Mouse (Mus musculus) c-Kit-positive CD71-positive TER-119-negative erythroid progenitor cells, embryonic 14.5 days (primary cell): ENCODE measurements around the gene Ddias.
"Not testable (repeated sequence)": the region's sequence is repeated elsewhere in the genome, so short reads cannot be mapped to it uniquely, and the experiment has no call there.

Experiments
- DNase-seq: peaks from one replicate; pipeline ENCODE4 v3.0.0-alpha.2; 2013; ENCODE audit warnings: low read depth

Ddias gene

DNA sequence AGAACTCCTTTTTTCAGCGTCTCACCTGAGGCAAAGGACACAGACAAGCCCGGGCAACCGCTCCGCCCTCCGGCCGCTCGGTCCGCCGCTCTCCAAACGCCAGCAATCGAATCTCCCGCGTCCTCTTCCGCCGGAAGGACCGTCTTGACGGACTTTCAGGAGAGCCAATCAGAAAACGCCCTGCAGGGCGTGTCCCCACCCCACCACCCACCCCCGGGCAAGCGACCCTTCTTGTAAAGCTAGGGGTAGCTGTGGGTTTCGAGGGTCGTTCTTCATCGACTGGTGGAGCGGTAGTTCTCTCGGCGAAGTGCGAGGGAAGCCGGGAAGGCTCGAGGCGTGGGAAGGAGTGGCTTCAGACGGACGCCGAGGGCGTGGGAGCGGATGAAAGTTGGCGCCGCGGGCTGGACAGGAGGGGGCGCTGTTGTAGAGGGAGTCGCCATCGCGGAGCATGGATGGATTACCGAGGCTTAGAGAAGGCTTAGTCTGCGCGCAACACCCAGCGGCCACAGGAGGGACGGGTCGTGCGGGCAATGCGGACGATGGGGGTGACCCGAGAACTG, at the start of gene Ddias, which contains the start of gene Prcp:
Gene Ddias, minus strand, starts transcription at position 132 of the 560 bp plus-strand sequence.
Gene Prcp, plus strand, starts transcription at position 355 of the 560 bp plus-strand sequence.
- peak; percentile 87 for DNase-seq

DNA sequence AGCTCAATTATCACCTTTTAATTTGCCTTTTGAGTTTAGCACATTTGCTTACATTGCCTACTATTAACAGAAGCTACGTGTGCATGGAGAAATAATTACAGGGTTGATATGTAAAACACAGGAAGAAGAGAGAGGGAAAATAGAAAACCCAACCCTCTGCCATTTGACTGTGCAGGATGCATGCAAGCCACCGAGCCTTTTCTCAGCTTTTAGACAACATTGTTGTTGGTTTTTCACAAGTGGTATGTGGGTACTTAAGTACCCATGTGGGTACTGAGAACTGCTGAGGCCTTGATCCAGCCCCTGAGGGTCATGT, 46.8 kb upstream of the Ddias start:
- DNase-seq: no peak

DNA sequence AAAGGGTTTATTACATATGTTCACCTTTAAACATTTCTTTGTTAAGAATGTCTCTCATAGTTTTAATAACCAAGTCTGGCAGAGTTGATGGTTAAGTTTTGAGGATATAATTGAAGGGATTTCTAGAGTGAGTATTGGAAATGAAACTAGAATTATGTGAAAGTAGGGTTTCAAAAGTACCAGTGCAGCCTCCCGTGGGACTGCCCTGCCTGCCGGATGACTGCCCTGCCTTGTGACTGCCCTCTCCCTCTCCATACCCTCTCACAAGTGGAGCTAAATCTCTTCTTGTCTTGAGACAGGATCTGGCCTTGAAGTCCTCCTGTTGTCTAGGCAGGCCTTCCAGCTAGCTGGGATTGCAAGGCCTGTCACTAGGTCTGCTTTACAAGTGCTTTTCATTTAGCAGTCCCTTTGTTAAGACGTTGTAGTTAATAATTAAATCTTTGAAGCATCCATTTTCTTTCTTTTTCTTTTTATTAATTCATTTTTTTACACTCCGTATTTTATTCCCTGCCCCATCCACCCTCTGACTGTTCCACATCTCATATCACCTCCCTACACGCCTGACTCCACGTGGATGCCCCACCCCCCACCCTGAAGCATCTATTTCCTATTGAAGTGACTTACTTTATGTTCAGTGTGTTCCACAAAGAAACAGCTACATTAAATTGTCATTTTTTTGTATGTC, 46.3 kb upstream of the Ddias start:
- DNase-seq: no peak

DNA sequence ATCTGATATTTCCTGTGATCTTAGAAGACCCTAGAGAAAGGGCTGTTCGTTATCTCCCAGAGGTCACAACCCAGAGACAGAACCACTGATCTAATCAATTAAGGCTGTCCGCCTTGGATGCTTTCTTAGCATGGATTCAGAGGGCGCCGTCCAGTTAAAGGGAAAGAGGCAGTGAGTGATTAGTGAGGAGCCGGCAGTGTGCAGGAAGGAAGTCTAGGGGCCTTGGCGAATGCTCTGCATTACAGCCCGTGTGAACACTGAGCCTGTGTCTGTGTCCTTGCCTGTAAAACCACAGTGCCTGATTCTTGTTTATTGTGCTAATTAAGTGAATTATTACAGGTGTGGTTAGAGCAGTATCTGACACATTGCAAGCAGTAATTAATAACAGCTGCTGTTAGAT, 30.2 kb upstream of the Ddias start:
- DNase-seq: not testable (repeated sequence)

DNA sequence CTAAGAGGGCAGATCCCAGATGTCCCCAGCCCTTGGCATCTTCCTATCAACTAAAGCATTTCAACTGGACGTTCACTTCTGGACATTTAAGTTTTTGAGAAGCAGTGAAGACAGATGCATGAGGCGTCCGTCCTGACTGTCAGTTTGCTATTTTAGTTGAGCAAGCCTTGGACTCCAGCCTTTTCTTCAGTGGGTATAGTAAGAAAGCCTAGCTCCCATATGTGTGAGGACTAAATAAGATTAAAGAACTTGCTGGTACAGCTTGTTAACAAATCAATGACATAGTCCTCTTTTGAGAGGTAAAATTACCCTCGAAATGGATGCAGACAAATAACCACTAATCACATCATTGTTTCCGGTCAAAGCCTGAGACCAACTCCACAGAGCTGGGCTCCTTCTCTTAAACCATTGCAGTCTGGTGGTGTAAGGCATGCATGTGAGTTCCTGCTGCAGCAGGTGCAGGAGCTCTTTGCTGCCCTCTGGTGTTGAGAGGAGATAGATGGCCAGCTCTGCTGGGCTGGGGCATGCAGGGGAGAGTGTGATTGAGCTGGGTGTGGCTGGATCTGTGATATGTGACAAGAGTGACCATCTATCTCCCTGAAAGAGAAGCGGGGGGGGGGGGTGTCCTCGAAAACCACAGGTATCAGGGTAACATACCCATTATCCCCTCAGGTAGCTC, 29.5 kb upstream of the Ddias start:
- DNase-seq: peak; percentile 67

DNA sequence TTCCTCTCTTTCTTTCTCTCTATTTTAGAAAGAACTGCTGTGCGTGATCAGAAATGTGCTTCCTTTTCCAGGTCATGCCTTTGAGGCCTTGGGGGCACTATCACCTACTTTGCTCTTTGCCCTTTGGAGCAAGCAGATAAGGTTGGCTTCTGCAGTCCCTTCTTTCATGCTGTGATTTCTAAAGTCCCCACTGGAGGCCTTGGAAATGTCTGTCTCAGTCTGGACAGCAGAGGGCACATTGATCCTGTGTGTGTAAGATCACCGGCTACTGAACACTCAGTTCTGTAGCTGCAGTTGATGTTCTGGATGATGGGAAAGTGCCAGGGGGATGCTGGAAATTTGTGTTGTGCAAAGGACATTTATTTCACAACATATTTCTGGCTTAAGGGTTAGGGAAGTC, 23.0 kb upstream of the Ddias start:
- no peak for DNase-seq

DNA sequence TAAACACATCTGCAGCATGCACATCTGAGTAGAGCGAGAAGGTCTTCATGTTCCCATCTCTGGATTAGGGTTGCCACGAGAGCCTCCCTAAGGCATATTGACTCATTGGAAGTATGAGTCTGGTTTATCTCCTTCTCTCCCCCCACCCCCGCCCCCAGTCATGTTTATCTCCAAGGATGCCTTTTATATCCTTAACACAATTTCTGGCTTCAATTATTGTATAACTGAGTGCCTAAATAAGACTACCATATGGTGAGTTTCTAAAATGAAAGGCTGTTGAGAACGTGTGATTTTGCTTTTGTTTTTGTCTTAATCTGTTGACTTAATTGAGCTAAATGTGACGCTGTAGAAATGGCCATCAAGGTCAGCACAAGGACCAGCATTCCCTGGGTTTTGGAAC, 22.0 kb upstream of the Ddias start:
- no peak for DNase-seq

DNA sequence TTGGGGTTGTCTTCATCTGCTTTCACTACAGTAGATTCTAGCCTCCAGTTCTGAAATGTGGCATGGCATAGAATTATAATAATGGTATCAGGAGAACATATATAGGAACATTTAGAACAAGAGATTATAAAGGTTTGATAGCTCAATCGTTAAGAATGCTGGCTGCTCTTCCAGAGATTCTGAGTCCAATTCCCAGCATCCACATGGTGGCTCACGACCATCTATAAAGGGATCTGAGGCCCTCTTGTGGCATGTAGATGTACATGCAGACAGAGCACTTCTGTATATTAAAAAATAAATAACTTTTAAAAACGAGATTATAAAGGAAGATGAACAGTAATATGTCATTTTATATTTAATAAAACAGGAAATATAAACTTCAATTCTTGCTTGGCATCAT, 19.4 kb upstream of the Ddias start:
- DNase-seq: no peak

DNA sequence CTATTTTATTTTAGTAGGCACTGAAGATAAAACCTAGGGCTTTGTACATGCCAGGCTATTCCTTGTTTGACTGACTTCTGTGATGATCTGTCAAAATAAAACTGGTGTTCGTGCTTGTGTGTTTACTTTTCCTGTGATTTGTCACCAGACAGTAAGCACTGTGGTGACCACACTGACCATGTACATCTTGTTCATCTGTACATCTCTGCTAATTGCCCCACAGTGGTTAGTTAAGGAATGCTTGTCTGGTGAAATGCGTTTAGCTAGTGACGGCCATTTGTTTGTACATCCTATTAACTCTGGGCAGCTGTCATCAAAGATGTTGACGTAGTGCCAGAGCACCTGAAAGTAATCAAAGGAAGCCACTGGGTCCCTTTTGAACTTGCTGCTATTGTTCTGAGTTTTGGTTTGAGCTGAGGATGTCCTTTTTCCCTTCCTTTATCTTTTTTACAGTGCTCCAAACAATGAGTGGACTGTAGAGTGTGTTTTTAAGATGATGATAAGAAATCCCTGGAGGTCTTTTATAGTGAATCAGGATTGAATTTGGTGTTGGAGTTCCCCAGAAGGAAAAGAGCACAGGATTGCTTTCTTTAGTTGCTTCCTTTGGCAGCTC, 16.7 kb upstream of the Ddias start:
- DNase-seq: no peak

DNA sequence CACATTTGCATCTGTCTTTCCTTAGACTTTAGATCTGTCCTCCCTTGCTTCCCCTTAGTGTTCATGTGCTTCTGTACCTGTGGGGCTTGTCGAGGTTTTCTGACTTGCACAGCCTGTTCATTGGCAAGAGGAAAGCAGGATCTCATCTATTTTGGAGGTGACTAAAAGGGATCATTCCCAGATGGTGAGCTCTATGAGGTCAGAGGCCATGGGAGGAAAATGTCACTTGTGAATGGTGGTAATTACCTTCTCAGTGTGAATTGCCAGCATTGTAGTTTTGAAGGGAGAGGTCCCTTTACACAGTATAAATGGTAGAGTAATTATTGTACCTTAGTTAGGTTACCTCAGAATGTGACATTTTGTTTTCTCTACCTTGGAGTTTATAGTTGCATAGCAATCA, 16.2 kb upstream of the Ddias start:
- no peak for DNase-seq

DNA sequence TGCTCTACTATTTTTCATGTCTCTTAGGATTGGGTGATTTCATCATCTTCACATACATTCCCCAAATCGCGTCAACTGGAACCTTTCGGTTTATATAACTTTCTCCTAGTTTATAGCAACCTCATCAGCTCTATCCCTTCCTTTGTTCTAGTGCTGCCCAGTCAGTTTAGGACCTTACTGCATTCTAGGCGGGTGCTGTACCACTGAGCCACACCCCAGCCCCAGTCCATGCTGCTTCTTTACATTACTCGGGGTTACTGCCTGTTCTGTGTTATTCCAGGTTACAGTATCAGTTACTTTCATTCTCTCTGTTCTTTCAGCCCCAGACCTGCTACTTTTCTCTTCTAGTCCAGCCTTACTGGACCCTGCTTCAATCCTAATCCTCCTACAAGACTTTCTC, 13.2 kb upstream of the Ddias start:
- no peak for DNase-seq

DNA sequence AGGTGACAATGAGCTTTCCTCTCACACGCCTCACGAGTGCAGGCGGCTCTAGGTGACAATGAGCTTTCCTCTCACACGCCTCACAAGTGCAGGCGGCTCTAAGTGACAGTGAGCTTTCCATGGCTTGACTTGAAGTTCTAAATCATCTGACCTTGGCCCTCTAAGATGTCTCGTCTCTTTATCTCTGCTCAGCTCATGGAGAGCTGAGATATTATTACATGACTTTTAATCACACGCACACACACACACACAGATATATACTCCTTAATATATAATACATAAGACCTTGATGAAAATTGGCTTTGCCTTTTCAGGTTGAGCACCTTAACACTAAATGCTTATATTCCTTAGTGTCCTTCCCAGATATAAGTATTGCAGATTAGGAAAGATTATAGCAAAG, 12.8 kb upstream of the Ddias start:
- DNase-seq: peak; percentile 46

DNA sequence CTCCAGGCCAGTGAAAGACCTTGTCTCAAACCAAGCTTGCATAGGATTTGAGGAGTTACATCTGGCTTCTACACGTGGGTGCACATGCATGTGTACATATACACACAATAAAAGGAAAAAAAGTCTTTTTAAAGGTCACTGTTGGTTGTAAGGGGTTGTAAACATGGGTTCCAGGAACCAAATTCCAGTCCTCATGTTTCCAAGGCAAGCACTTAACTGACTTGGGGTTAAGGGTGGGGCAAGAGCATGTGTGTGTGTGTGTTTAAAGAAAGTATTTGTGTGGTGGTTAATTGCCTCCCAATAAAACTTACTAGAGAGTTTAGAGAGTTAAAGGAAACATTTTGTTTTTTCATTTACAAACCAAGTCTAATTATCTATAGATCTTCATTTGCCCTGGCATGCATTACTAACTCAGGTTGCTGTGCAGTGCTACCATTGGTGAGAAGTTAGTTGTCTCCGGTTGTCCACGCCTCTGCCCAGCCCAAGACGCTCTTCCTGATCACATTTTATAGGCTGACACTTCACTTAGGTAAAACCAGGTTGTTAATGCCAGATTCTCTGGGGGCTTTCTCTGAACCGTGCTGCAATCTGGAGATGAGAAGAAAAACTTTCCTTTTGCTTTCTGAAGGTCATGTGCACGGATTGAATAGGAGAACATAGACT, 11.1 kb upstream of the Ddias start:
- no peak for DNase-seq

DNA sequence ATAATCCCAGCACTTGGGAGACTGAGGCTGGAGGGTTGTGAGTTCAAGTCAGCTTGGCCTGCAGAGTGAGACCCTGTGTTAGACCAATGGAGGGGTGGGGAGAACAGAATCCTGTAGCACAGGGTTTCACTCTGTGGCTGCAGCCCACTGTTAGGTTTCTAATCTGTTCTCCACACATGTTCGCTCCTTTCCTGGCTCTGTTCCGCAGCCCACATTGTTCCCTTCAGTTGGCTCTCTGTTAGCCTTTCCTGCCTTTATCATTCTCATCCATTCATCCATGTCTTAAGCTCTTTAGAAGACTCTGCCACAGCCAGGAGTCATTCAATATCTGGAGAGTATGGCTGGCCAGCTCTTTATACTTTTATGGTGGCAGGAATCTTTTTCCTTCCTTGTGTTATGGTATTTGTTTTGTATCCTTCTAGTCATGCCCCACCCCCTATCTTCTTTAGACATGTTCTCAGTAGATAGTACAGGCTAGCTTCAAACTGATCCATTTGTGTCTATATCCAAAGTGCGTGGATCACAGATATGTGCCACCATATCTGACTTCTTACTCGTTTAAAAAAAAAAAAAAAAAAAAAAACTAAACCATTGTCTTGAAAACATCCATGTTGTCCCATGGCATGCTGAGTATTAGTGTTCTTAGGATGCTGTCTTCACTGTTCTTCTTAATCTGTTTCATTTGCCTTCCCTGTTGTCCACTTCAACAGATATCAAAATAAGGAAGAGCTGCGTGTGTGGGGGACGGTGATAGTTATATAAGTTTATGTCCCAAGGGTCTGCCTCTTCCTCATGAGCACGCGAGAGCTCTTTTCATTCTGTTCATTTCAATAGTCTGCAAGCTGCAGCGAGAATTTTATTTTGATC, 10.0 kb upstream of the Ddias start:
- DNase-seq: peak; percentile 58

DNA sequence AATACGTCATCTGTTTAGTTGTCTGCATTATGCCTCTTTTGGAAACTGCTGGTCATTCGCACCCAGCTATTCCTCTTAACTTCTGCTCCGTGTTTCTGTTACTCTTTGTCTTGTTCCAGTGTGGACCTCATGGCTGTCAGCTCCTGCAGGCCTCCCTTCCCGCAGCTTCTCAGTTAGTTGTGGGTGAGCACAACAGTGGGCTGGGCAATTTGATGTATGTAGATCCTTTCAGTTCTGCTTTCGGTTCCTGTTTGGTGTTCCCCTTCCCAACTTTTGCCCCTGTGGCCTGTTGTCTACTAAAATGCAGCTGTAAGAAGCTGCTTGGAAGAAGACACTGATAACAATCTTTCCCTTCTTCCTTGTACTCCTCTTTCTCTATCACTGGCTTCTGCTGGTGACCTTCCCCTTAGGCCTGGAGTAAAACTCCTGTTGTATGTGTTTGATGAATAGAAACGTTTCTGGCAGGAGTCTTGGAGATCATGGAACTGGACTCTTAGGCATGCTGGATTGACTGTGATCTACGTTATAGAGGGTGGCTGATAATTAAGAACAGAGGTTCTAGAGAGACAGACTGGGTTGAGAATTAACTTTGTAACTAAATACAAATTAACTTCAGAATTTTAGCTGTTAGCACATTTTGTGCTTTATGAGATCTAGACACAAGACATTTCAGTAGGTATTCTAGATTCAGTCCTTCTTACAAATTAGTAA, 4.7 kb upstream of the Ddias start:
- no peak for DNase-seq

DNA sequence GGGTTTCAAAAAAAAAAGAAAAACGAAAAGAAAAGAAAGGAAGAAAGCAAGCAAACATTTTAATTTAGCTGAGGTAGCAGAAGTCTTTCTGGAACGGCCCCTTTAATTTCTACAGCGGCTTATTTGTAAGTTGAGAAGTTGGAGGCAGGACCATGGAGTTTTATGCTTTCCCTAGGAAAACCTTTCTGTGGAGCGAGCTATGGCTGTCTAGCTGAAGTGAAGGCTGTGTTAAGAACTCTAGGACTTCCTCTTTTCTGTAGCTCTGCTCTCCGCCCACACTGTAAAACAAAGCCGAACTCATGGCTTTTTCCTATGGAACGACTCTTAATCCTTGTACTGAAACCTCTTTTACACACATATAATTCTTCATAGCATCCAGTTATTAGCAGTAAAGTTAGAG, 2.5 kb upstream of the Ddias start:
- DNase-seq: no peak

DNA sequence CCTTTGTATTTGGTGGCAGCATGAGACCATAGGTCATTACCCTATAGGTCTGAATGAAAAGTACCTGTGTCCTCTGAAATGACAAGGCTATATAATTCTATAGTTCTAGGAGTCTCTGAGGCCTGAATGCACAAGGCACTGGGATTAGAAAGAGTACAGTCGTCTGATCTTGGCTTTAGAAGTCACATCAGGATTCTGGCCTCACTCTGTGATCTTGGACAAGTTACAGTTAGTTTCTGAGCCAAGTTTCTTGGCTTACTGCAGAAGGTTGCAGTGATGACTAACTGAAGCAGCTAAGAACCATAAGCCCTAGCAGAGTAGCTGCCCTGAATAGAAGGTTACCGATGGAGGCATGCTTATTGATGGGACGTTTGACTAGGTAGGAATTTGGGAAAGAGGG, 2.0 kb upstream of the Ddias start:
- DNase-seq: no peak

DNA sequence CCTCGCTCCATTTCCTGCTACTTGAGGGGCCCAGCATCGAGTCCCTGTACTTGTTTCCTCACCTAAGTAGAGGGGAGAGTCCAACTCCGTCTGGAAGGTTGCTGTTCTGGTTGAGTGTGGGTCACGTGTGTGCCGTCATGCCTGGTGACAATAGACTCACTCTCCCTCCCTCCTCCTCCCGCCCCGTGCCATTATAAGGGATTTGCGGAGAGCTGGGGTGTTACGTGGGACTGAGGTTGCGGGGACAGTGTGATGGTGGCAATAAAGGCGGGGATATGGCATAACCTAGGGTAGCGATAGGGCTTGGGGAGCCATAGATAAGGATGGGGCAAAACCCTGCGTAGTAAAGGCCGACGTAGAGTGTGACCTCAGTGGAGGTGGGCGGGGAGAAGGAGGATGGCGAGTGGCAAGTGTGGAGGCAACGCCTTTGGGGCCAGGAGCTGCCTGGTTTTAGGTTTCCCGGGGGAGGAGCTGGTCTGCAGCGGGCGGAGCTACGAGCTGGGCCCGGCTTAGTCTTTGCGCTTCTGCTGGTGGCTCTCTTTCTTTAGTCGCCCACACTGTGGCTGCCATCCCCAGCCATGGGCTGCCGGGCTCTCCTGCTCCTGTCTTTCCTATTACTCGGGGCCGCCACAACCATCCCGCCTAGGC, 838 bp upstream of the Ddias start:
- peak; percentile 96 for DNase-seq

DNA sequence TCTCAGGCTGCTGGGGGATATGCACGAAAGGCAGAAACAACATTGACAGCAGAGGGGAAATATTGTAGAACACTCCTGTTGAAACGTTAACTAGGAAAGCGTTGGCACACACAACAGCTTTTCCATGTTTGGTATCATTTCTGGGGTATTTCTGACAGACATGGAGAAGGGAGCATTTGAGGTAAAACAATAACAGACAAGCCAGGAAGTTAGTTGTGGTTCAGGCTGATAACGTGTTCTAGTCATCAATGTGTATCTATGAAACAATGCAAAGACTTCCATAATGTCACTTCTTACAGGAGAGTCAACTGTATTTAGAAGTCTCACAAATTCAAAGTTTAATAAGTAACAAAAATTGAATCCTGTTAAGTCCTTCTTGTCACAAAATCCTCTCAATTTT, 2.5 kb downstream of the Ddias start:
- DNase-seq: no peak

DNA sequence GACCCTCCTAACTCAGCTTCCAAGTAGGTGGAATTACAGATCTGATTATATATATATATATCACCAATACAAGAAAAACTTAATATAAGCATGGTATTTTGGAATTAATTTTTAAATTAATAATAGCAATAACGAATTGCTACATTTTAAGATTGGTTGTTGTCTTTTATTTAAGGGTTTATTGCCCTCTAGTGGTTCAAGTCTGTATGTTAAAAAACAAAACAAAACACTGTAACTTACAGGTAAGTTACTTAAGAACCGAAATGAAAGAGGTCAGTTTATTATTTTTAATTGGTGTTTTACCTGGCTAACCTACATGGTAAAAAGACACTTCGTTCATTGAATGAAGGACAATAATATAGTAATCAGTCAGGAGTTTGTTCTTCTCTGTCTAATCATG, 3.9 kb downstream of the Ddias start:
- DNase-seq: no peak

DNA sequence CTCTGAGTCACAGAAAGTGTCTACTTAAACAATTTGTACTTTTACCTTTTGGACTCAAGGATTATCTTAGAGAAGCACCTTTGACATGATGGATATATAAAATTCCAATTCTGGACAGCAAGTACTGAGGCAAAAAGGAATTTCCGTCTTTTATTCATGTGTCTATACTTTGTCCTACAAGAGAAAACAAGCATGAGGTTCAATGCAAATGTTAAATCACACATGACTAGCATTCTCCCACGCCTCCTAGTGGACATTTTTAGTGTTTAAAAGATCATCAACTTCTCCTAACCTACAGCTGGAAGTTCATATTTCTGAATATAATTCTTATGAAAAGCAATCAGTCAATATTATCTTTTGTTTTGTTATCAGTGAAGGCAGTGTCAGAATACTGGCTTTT, 7.5 kb downstream of the Ddias start:
- DNase-seq: peak; percentile 51
